Mouse (Mus musculus) mesoderm, embryonic 11.5 days (tissue): ENCODE measurements at regions not wholly inside any gene's neighbourhood (a gene's known extent, or its start where the extent isn't known, plus 50 kb on each side); places are given as distances from the start of the nearest gene placed in this dataset.

Experiments
- DNase-seq: peaks from one replicate; pipeline ENCODE4 v3.0.0-alpha.2; 2012; ENCODE audit warnings: low read depth, low spot score

- no peak for DNase-seq
Measured at GRCm38 (mm10) chr9:32906233-32906872, 270.3 kb downstream of the Ets1 start.

DNA sequence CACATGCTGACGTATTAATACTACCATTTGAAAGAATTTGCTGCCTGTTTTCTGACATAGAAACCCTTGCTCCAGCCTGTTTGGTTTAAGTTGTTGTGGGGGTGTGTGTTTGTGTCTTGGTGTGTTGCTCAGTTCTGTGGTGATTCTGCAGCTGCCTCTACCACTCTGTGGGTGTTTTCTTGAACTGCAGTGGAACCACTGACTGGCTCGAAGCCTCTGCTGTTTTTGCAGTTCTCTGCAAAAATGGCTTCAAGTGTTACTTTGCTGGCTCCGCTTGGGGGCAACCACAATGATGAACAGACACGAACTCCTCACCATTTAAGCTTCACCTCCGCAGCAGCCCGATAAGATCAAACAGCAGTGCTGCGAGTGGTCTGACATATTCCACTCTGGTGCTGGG is 274.6 kb downstream of the Ets1 start:
- no peak for DNase-seq

GRCm38 (mm10) chr9:32915633-32916032 is 279.6 kb downstream of the Ets1 start:
- no peak for DNase-seq

GRCm38 (mm10) chr9:32916731-32917130 is 280.7 kb downstream of the Ets1 start:
- no peak for DNase-seq

GRCm38 (mm10) chr9:32923925-32924324 is 287.9 kb downstream of the Ets1 start:
- DNase-seq, result no peak

- no peak for DNase-seq
Measured at GRCm38 (mm10) chr9:32924333-32924886, 288.4 kb downstream of the Ets1 start.

DNA sequence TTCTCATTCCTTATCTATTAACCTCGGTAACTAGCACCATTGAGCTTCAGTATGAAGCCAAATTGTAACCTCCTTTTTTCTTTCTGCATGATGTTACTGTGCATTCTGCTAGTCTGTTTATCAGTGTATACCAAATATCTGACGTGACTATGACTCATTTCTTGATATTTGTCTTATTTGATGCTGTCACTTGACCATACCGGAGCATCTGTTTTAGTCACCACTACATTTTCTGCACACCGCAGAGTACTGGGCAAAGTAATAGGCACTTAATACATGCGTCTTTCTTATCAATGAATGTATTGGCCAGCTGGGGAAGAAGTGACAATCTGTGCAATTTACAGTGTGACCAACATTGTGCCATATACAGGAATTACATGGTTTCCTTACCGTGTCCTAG is 289.0 kb downstream of the Ets1 start:
- no peak for DNase-seq

- DNase-seq, result no peak
Measured at GRCm38 (mm10) chr9:32925720-32926595, 289.9 kb downstream of the Ets1 start.

DNA sequence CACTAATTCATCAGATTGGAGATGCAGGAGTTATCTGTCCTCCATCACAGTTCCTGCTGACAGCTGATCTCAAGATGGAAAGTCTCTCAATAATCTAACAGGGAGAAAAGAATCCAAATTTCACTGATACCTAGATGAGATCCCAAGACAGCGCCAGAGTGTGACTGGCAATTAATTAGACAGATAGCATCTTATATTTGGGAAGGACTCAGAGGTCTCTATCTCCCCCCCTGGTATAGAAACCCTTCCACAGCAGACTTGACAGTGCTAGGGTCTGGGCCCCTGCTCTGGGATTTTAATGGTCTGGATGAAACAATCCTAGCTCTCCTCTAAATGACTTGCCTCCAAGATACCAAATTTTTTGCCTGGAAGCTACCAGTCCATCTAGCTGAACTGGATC is 291.6 kb downstream of the Ets1 start:
- no peak for DNase-seq

- no peak for DNase-seq
Measured at GRCm38 (mm10) chr9:32928289-32929000, 292.4 kb downstream of the Ets1 start.

DNA sequence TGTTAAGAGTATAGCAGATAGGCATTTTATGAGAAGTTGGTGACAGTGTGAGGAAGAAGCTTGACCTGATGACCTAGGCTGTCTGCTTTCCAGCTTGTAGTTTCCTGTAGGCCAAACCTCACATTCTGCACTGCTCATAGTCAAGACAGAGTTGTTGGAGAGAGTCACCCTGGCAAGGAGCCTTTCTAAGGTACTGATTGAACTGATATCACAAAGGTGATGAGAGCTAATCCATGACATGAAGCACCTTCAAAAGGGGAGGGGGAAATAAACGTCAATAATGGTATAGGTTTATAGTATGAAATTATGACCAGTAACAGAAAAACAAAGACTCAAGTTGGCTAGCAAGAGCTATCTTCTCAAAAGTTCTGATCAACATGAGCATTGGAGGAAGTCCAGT is 293.3 kb downstream of the Ets1 start:
- no peak for DNase-seq

DNA sequence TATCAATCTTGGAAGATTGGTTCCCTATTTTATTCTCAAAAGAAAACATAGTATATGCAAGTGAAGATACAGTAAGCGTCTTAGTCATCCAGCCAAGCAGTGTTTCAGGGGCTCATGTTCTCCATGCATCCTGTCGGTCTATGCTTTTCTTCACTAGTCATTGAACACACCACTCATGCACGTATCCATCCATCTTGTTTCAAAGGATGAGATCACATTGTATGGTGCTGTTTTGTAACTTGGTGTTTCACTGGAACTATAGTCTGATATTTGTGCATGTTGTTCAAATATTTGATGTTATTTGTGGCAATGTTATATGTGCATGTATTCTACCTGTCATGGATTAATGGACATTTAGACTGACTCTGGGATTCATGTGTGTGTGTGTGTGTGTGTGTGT is 293.8 kb downstream of the Ets1 start:
- no peak for DNase-seq

DNA sequence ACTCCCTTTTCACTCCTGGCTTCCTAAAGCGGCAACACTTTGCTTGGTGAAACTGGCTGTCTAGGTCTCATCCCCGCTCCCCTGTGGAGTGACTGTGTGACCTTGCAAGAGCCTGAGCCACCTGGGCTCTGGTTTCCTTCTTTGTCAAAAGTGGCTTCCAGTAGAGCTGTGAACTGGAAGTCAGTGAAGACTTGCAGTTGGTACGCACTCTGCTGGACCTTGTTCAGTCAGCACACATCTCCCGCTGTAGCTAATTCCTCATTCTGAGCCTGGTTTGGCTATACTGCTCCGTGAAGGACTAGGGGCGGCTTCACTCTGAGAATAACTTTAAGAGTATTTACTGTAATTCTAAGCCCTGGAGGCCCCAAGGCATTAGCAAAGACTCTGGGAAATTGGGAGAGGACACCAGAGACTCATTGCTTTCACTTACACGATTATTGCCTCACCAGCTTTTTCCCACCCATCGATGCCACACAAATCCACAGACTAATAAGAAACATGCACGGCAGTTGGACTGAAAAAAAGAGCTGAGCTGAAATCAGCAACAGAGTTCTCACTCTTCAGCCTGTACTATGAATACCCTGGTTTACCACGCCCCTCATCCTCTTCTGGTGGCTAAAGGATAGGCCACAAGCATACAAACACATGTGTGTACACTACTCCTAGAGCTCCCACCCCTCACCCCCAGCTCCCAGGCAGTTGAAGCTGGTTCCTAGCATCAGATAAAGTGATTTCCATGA is 295.4 kb downstream of the Ets1 start:
- DNase-seq, result no peak

DNA sequence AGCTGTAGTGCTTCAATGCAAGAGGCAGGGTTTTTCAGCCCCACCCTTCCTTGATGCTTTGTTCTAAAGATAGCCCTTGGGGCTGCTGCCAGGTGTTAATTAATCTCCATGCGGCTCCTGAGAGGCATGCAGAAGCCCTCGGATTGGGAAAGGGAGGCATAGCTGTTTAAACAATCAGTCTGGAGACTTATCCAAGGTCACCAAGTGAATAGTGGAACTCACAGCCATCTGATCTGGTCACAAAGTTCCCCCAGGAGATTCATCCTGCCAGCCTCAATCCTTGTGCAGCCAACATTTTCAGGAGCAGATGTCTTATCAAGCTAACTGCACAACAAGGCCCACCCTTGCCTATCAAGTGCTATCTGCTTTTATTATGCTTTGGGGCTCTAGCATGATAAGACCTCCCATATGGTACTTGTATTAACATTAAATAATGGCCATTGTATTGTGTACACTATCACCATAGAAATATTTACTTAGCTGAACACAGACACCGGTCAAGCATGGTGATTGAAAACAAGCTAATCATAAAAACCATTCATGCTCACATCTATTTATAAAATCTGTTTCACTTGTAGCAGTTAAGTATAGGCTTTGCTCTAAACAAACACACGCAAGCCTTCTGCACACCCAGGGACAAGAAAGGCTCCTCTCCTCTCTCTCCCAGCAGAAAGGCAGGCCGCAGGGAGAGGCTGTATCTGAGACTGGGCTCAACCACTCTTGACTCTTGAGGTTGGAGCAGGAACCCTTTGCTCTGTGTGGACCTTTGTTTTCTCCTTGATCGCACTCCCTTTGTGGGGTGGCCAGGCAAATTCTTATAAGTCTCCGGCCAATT is 297.4 kb downstream of the Ets1 start:
- DNase-seq, result no peak

DNA sequence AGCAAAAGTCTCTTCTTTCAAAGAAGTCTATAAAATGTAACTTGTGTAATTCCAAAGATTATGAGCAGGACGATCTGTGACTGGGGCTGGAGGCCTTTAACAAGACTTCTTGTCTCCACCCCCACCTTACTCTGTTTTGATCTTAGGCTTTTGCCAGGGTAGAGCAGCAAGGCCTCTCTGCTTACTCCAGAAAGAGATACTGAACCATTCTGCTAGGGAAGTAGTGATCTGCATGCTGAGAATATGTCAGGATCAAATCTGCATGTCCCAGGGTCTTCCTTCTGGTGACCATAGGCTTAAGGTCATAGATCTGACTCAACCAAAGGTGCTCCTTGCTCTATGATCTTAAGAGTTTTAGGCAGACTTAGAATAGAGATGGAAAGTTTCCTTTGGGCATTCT is 298.4 kb downstream of the Ets1 start:
- DNase-seq, result no peak

DNA sequence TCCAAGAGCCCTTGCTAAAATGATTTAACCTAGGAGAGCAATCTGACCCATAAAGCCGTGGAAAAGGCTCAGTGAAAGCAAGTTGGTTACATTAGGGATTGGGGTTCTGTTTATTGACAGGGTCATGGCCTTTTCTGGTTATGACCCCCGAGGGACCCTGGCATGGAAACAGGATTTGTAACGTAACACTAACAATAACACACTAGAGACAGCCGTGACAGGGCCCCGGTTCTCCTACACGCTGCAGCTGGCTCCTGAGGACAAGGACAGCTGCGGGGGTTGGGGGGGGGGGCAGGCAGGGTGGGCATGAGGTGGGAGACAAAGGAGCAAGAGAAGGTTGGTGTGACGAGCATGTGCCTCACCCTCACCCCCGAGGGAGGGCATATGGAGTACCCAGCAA is 300.4 kb downstream of the Ets1 start:
- peak; percentile 84 for DNase-seq

DNA sequence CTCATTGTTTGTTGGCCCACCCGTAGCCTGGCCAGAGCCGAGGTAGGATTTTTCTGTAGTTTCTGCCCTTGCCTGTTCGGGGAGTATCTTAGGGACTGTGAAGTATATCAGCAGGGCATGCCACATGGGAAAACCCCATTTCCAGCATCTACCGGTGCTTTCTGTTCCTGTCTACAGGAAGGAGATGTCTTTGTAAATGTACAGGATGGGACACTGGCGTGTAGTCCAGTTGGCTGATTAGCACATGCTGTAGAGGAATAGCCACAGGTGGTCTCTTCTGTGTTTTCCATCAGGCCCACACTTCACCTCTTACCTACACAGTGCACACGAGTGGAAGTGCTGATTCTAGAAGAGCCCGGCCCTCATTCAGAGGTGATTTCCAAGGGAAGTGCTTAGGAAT is 301.4 kb downstream of the Ets1 start:
- DNase-seq, result no peak

- DNase-seq, result no peak
Measured at GRCm38 (mm10) chr9:32938857-32939256, 302.8 kb downstream of the Ets1 start.

GRCm38 (mm10) chr9:32939626-32940025 is 303.6 kb downstream of the Ets1 start:
- no peak for DNase-seq

DNA sequence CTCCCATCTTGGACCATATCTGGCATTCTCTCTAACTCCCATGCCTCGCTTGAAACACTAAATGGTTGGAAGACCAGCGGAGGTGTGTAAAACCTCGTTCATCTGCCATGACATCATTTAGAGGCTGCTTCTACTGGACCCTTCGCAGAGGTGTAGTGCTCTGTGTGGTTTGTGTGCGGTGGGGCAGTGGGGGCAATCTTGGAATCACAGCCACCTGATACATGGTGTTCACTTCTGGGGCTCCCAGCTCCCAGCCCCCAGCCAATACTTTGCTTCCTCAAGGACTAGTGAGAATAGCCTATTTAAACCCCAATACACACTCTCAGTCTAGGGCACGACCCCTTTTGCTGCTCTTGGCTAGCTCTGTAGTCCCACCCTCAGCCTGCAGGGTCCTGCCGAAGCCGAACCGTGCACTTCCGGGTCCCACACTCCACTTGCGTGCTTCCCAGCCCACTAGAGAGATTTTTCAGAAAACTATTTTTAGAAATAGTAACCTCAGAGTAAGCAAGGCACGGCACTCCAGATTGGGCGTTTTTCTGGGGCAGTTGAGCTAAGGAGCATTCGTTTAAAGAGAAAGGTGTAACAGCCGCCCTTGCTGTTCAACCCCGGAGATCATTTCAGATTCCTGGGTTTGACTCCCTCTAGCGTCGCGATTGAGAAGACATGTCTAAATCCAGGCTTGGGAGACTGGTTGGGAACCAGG is 304.2 kb downstream of the Ets1 start:
- peak; percentile 88 for DNase-seq
